Mouse (Mus musculus) common myeloid progenitor, adult 5-6 weeks (primary cell): ENCODE measurements around the gene Uchl3. TPM values are rescaled to one million over a fixed set of nuclear protein-coding genes. Genes with fewer than 3 reads are reported as not detected.
A peak's percentile ranks its signal among the peaks of the same experiment; 100 is the strongest.

Experiments
- ATAC-seq: replicated peaks from 2 replicates; pipeline ENCODE4 v1.8.0; 2016; ENCODE audit warnings: low read depth, mild to moderate bottlenecking, moderate TSS enrichment, inconsistent platforms; ENCODE audit not compliant: poor library complexity, severe bottlenecking
- total RNA-seq: library from RNA; stranded (forward); fragments of 200-1000, 187-1606 nt; gene quantifications from 2 replicates; pipeline ENCODE4 v1.2.3, GENCODE M21; 2017

Uchl3 gene
- 74.5 and 76.4 TPM in 2 replicates for total RNA-seq

DNA sequence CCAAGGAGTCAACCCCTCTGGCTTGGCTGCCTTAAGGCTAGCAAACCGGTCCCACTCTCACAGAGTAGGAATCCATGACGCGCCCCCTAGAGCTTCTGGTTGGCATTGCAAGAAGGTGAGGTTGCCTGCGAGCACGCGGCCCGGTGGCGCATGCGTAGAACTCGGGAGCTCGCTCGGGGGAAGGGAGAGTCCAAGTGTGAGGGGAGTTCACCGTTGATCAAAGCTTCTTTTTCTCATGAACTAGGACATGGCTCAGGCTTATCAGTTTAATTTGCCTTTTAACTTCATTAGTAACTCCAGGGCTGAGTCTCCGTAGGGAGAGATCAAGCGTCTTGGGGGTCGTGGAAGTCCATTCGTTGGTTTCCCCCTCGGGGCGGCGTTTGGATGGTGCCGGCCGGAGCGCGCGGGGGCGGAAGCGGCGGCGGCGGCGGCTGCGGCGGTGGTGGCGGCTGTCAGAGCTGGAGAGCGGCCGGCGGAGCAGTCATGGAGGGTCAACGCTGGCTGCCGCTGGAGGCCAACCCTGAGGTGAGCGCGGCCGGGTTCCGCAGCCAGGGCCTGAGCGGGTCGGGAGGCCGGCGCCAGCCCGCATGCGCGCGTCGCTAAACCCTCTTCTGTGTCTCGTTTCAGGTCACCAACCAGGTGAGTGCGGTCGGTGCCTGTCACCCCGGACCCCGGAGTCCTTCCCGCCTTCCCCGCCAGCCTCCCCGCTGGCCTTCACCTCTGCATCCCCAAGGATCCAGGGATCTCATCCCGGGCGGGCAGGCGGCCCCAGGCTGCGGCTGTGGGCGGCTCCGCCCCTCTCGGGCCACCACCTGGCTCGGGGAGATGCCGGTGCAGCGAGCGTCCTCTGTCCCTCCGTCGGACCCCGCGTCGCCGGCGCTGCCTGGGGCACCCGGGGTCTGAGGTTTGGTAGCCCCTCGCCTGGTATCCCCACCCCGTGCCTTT is at the start of gene Uchl3:
Uchl3 (plus strand) TSS at position 387 of the 945 bp plus-strand sequence.
- ATAC-seq, result peak; percentile 91

DNA sequence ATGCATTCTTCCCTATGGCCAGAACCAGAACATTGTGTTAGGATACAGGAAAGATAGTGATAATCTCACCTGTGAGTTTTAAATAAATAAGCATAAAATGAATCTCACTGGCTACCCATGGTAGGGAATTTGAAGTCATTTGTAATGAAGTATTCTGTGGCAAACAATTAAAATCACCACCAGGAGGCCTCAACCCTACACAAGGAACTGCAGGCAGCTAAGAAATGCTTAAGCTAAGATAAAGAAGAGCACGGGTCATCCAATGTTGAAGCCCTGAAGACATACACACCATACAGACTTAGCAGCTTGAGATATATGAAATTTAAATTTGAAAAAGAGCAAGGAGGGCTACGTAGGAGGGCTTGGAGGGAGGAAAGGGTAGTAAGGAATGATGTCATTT is 47.9 kb upstream of the Uchl3 start:
- ATAC-seq, result peak; percentile 31; the same call in 1 of the 2 replicates

DNA sequence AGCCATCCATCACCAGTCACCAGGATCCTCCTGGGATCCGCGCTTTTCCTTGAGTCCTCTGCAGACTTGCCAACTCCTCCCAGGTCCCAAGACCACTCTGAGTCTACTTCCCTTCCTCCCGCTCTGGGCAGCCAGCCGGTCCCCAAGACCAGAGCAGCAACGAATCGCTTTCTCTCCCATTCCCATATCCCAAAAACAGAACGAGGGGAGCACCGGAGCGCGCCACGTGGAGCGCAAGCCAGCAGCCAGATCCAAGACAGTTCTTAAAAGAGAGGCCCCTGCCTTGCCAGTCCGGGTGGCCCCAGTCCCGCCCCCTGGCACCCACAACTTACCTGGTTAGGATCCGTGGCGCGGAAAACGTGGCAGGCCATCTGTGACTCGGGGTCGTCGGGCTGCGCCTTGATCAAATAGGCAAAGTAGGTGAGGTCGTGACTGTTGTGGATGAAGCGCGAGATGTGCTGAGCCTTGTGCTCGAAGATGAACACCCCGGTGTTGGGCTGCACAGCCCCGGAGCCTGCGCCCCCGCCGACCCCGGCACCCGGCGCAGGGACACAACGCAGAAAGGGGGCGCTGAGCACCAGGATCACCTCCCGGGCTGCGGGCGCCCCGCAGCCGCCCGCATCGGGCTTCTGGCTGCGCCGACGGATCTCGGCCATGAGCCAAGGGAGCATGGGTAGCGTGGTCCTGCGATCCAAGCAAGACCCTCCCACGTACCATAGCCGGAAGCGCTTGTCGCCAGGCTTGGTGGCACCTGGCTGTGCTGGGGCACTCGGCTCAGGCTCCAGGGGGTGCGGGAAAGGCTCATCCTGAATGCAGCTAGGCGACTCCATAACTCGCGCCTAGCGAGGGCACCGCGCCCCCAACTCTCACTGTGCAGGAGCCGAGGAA is 45.9 kb upstream of the Uchl3 start:
- ATAC-seq, result peak; percentile 9

DNA sequence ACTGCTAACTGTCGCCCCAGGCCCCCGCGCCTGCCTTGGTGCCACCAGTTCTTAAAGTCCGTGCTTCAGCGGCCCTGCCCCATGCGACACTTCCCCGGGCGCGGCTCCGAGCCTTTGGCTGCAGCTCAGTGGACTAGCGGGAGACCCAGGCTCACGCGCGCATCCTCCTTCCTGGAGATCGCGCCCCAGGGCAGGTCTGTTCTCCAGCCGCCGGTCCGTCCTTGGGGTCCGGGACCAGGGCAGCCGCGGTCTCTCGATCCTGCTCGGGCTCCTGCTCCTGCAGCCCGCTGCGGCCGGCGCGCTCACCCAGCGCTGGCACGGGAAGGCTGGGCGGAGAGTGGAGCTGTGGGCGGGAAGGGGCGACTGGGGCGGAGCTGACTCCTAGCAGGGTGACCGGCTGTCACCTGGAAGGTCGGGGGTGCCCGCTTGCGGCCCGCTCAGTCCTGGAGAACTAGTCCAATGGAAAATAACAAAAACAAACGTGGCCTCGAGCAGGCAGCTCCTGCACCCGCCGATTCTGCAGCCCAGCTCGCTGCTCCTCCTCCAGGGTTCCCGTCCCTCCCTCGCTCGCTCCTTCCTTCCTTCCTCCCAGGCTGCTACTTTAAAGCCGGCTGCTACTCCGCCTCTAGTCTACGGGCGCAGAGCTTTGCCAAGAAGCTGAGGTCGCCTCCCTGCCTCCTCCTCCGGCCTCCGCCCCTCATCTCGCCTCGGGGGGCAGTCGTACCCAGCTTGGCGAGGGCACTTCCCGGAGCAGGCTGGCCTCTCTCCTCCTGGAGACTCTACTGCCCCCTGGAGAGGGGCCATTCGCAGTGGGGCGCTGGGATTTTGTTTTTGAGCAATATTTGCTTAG is 45.0 kb upstream of the Uchl3 start, which contains the start of gene Tbc1d4:
Tbc1d4 (minus strand) TSS at position 673 of the 850 bp plus-strand sequence.
- ATAC-seq, result peak; percentile 92

DNA sequence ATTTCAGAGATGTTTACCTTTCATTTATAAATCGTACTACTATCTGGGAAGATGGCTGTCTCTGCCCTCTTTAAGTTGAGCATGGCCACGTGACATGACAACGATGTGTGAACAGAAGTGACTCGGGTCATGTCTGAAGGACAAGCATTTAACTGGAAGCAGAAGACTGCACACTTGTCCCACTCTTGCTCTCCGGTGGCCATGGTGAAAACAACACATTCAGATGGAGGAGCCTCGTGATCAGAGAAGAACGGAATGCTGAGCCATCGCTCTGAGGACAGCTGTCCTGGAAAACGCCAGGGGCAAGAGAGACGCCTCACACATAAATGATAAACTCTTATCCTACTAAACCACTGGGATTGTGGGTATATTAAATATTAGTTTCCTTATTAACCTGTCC is 43.1 kb upstream of the Uchl3 start:
- ATAC-seq, result no peak

DNA sequence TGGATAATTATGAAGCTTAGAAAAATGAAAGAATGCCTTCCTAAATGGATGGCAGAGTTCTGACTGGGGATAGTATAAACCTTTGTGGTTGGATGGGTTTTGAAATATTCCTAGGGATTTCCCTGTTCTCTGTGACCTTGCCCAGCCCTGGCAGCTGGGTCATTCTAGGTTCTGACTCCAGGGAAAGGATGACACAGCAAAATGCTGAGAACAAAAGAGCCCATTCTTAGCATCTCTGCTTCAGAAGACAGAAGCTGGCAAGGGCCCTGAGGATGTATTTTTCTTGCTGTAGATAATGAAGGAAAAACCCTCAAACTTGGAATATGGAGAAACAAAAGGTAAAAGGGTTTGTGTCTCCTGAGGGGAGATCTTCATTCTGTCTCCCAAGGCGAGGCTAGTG is 40.6 kb upstream of the Uchl3 start:
- ATAC-seq, result no peak

DNA sequence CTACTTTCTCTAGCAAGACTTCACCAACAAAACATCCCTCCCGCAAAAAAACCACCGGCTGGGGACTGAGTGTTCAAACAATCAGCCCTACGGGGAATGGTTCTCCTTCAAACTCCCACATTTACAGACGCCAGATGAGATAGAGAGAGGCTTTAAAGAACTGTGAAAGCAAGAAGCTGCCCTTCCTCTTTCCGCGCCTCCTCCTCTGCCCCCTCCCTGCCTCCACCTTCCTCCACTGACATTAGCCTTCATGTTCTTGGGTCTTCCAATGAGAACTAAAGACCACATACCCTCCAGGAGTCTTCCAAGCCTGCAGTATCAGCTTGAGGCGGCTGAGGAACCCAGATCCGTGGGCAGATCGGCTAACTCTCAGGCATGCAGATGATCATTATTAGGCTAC is 37.6 kb upstream of the Uchl3 start:
- peak; percentile 84 for ATAC-seq

DNA sequence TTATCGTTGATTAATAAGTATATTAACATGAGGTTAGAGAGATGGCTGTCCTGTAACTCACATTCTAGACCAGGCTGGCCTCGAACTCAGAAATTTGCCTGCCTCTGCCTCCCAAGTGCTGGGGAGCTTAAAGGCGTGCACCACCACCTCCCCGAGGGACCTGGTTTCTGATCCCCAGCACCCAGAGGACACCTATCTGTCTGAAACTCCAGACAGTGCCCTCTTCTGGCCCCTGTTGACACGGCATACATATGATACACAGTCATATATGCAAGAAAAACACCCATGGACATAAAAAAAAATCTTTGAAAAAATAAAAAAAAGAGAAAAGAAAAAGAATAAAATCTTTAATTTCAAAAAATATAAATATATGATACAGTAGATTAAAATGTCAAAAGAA is 36.1 kb upstream of the Uchl3 start:
- peak; percentile 51; the same call in 1 of the 2 replicates for ATAC-seq

DNA sequence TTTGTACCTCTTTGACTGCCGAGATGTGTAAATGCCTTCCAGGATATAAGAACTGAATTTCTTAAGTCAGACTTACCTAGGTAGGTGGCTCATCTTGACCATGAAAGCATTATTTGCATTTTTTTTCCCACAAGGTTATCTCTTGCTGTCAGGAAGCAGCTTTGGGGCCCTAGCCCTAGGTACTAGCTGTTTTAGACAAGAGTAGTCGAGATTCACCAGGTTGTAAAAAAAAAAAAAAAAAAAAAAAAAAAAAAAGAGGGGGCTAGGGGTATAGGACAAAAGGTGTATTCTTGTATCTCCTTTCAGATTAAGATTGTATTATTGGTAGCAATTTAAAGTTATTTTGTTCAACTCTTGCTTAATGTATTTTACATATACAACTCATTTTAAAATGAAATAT is 23.2 kb upstream of the Uchl3 start:
- ATAC-seq, result no peak

DNA sequence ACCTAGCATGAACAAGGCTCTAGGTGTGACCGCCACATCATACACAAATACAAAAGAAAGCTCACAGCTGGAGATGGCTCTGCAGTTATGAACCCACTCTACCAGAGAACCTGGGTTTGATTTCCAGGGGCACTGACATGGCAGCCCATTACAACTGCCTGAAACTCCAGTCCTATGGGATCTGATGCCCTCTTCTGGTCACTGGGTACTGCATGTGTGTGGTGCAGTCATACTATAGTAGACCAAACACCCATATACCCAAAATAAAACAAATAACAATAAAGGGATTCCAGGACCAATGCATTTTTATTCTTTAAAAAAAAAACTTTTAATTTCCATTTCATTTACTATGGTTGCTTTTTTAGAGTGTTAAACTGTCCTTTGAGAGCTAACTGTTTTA is 18.0 kb upstream of the Uchl3 start:
- ATAC-seq, result no peak

DNA sequence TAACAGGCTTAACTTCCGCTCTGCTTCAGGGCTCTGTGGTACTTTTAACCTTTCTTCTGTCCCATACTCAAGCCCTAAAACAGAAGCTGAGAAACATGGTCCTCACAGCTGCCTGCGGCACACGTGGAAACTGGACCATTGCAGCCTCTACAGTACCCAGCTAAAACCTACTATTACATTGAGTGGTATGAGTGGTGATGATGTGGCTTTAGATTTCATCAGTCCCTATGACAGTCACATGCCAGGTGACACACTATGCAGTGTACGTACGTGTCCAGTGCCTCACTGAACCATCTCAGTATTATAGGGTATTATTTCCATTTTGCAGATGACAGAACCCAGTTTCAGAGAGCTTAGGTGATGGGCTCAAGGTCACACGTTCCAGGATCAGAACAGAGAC is 16.4 kb upstream of the Uchl3 start:
- ATAC-seq, result no peak

DNA sequence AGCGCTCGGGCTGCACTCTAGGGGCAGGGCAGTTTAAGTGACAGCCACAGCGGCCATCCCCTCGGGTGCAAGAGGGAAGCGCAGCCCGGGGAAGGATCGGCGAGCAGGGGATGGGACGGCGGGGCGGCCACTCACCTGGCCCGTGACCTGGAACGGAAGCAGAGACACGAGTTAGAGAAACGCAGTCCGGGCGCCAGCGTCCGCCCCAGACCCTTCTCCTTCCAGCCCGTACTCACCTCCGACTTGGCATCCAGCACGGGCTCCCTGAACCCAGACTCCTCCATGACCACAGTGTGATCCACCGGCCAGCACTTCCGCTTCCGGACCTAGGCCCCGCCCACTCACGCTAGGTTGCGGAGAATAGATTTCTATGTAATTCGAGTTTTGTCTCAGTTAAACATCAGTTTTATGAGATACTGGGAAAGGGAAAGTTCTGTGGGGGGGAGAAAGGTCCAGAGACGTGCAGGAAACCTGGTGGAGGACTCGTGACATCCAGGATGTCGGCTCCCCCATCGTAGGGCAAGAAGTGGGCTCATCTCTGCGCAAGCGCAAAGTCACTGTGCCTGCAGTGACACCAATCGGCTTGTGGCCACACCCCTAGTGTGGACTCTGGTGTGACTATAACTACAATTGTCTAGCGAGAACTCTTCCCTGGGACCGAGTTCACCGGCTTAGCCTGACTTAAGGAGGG is 13.5 kb upstream of the Uchl3 start, which contains the start of gene Commd6:
Commd6 (minus strand) TSS at position 534 of the 691 bp plus-strand sequence.
- peak; percentile 97 for ATAC-seq

DNA sequence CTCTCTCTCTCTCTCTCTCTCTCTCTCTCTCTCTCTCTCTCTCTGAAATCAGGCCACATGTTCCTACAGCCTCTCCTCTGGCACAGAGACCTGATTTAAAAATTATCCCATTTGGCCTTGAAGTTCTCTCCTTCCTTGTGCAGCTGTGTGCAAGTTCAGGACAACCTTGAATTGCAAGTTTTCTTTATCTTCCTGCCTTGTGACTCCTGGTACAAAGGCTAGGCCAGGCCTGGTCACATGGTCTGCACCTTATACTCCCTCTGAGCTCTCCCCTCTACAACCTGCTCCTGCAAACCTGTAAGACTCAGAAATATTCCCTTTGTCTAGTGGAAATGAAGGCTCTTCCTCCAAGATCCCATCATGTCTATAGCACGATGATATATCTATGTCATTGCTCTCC is 8.8 kb upstream of the Uchl3 start:
- no peak for ATAC-seq

DNA sequence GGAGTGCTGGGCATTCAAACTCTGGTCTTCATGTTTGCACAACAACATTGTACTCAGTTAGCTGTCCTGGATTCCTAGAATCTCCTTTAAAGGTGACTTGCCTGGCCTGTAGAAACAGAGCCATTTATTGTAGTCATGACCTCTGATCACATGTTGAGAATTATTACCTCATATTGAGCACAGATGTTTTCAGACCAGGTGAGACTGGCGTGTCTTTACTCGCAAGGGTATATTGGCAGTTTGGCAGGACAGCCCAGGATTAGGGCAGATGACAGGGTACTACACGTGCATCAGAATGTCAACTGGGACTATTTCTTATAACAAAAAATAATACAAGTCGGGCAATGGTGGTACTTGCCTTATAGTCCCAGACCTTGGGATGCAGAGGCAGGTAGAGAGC is 3.2 kb upstream of the Uchl3 start:
- ATAC-seq, result no peak

DNA sequence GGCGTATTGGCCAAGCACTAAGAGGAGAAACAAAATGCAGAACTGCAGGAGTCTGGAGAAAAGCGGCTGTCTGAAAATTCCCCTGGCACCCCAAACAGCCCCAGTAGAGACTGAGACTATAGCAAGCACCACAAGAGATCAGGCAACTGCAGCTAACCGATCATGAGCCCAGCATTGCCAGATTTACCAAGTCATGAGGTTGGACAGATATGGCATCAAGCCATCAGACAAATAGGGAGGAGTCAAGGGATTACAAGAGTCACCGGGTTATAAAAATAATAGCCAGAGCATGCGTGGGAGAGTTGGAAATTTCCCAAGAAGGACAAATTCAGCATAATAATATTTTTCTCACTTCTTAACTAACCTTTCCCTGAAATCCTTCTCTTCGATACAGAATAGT is 1.2 kb upstream of the Uchl3 start:
- ATAC-seq, result no peak

DNA sequence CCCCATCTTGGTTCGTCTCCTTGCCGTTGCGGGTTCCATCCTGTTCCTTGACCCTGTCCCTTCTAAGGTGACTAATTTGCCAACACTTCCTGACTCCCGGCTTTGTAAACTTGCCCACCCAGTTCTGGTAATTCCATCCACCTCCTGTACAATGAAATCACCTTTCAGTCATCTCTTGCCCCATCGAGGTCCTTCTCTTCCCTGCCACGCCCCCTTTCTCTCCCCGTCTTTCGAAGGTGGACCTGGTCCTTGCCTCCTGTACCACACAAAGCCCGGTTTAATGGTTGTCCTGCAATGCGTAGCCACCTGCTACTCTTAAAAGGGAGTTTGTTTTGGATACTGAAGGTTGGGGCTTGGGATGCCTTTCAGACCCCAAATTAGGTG is 751 bp downstream of the Uchl3 start:
- ATAC-seq, result peak; percentile 5

DNA sequence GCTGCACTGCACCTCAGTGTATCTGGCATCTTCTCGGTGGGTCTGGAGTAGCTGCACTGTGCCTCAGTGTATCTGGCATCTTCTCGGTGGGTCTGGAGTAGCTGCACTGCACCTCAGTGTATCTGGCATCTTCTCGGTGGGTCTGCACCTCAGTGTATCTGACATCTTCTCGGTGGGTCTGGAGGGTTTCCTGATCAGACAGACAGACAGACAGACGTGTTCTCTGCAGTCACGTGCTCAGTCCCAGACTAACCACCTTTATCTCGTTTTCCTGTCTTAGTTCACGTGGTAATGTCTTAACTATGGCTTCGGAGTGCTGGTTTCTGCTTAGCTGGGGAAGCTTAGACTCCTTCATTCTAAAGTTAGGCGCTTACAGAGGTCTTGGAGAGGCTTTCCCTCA is 2.5 kb downstream of the Uchl3 start:
- ATAC-seq, result no peak

DNA sequence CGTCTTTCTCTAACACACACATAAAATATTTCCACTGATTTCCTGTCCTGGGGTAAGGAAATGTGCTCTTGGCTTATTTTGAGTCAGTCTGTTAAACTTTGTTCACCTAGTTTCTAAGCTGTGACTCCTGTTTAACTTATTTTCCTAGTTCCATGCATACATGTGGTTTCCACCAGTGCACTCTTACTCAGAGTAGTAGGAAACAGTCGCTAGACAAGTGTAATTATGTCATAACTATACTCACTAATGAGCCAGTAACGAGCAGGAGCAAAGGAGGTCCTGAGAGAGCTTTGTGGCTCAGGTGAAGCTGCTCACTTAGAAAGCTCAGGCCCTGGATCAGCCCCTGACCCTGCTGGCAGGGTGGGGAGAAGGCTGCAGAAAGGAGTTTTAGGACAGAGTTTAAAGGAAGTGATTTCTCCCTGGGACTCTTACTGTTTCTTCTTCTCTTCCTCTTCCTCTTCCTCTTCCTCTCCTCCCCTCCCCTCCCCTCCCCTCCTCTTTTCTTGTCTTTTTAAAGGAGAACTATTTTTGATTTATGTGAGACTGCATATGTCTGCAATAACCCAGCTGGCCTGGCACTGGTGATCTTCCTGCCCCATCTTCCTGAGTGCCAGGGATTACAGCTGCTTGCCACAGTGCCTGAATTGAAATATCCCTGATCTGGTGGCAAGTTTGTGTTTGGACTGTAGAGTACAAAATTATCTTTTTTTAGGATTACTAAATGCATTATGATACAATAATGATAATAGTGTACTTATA is 8.1 kb downstream of the Uchl3 start:
- ATAC-seq, result peak; percentile 53

DNA sequence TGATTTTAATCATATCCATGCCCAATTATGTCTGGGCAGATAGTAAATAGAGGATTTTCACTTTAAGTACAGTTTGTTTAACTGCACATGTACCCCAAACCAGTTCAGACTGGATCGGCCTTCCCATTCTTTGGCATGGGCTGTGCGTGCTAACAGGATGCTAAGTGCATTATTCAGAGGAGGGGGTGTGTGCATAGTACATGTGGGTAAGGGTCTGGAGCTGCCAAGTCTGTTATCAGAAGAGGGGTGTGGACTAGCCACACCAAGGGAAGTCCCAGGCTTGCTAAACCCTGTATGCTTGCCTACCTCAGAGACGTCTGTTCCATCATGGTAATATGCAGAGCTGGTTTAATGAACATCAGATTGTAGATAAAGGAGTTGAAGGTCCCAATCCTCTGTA is 10.5 kb downstream of the Uchl3 start:
- no peak for ATAC-seq
